Mouse (Mus musculus): Measurements from ENCODE around the gene Mfsd5. TPM values are rescaled to one million over a fixed set of nuclear protein-coding genes. Genes with fewer than 3 reads are reported as not detected.

The Mfsd5 gene
- polyA plus RNA-seq, 1 experiment from 2014 or later = 44.4 TPM

DNA sequence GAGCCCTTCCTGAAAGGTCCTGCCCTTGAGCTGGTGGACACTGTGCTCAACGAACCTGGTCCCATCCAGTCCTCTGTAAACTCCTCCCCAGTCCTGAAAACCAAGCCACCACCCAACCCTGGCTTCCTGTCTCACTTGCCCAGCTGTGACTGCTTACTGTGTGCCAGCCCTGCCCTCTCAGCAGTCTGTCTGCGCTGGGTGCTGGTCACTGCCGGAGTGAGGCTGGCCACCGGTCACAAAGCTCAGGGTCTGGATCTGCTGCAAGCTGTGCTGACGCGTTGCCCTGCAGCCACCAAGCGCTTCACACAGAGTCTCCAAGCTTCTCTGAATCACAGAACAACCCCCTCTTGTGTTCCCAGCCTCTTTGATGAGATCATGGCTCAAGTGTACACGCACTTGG lies 36.0 kb downstream of the Mfsd5 start:
- Histone ChIP-seq H3K9ac (ENCODE audit: low read depth, low read length) (no peak overlapping the region; the same call in 1 of the 2 replicates), H3K9me3 (replicated peaks; ENCODE audit: control insufficient read depth, low read length) (no peaks in the 10 kb centered on the region), H3K36me3 (ENCODE audit: control insufficient read depth, insufficient read depth, low read length) (peaks cover 45% of the 10 kb centered on the region), H3K4me1 (ENCODE audit: control insufficient read depth, insufficient read depth, low read length) (no peaks in the 10 kb centered on the region), H3K4me2 (no peak overlapping the region), H3K27me3 (ENCODE audit: control insufficient read depth, insufficient read depth, low read length) (no peaks in the 10 kb centered on the region), H3K4me3 (ENCODE audit: low read depth, low read length) (no peak overlapping the region), H3K27ac (ENCODE audit: low read depth, low read length) (no peak overlapping the region)
- WGBS (ENCODE audit: insufficient replicate concordance) = 89% methylated on average over 8 of the region's 8 CpGs
- ATAC-seq (replicated peaks; ENCODE audit: insufficient number of reproducible peaks, low FRiP score, low TSS enrichment) = no peak

DNA sequence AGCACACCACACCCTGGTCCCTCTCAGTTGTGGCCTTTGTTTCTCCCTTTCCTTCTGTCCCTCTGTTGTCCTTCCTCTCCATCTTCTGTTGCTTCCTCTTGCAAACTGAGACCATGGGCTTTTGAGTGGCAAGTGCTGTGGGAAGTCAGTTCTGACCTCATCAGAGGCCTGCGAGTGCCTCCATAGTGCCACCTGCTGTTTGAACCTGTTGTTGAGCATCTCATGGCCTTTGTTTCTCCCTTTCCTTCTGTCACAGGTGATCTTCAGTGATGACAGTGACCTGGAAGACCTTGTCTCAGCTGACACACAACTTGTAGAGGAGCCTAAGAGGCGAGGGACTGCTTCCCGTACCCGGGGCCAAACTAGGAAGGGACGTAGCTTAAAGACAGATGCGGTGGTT lies 37.0 kb downstream of the Mfsd5 start:
- Histone ChIP-seq H3K4me3 (ENCODE audit: low read depth, low read length) (no peak overlapping the region), H3K9ac (ENCODE audit: low read depth, low read length) (no peak overlapping the region), H3K4me2 (no peak overlapping the region), H3K27ac (ENCODE audit: low read depth, low read length) (no peak overlapping the region), H3K9me3 (replicated peaks; ENCODE audit: control insufficient read depth, low read length) (no peaks in the 10 kb centered on the region), H3K27me3 (ENCODE audit: control insufficient read depth, insufficient read depth, low read length) (no peaks in the 10 kb centered on the region), H3K36me3 (ENCODE audit: control insufficient read depth, insufficient read depth, low read length) (peaks cover 53% of the 10 kb centered on the region), H3K4me1 (ENCODE audit: control insufficient read depth, insufficient read depth, low read length) (no peaks in the 10 kb centered on the region)
- no peak for ATAC-seq (replicated peaks; ENCODE audit: insufficient number of reproducible peaks, low FRiP score, low TSS enrichment)
- WGBS (ENCODE audit: insufficient replicate concordance) = 89% methylated on average over 6 of the region's 6 CpGs

DNA sequence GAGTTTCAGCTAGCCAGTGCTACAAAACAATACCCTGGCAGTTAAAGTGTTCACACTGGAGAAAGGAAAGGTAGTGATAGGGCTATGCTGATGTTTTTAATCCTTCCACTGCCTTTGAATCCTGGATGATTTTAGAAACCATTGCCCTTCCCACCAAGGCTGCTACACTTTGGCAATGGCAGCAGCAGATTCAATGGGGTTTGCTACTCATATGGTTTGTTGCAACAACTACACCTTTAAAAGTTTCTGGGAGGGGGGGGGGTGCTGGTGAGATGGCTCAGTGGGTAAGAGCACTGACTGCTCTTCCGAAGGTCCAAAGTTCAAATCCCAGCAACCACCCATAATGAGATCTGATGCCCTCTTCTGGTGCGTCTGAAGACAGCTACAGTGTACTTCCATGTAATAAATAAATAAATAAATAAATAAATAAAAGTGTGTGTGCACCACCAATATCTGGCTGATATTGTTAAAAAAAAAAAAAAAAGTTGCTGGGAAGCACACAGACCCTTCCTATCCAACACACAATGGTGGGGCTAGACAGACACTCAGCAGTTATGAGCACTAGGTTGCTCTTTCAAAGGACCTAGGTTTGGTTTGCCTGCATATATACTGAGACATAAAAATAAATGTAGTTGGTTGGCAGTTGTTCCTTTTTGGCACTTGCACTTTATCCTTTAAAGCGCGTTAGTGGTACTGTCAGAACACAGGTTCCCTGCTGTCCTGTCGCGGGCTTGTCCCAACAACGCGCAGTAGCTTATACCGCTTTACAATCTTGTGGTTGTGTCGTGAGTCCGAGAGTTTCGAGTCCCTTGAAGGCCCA lies 45.6 kb downstream of the Mfsd5 start:
- H3K4me2 ChIP-seq = peak overlapping the region; percentile 66
- peaks cover 6% of the 10 kb centered on the region for H3K4me1 ChIP-seq (ENCODE audit: control insufficient read depth, insufficient read depth, low read length)
- H3K27ac ChIP-seq (ENCODE audit: low read depth, low read length) = no peak overlapping the region
- WGBS (ENCODE audit: insufficient replicate concordance) = 70% methylated on average over 12 of the region's 12 CpGs
- 0 out of 2 replicates have a peak overlapping the region, but pooled peaks have one; percentile 14 for H3K4me3 ChIP-seq (ENCODE audit: low read depth, low read length)
- H3K9me3 ChIP-seq (replicated peaks; ENCODE audit: control insufficient read depth, low read length) = no peaks in the 10 kb centered on the region
- peaks cover 15% of the 10 kb centered on the region; the same call in 1 of the 2 replicates for H3K36me3 ChIP-seq (ENCODE audit: control insufficient read depth, insufficient read depth, low read length)
- no peak overlapping the region for H3K9ac ChIP-seq (ENCODE audit: low read depth, low read length)
- ATAC-seq (replicated peaks; ENCODE audit: insufficient number of reproducible peaks, low FRiP score, low TSS enrichment) = no peak
- no peaks in the 10 kb centered on the region for H3K27me3 ChIP-seq (ENCODE audit: control insufficient read depth, insufficient read depth, low read length)

DNA sequence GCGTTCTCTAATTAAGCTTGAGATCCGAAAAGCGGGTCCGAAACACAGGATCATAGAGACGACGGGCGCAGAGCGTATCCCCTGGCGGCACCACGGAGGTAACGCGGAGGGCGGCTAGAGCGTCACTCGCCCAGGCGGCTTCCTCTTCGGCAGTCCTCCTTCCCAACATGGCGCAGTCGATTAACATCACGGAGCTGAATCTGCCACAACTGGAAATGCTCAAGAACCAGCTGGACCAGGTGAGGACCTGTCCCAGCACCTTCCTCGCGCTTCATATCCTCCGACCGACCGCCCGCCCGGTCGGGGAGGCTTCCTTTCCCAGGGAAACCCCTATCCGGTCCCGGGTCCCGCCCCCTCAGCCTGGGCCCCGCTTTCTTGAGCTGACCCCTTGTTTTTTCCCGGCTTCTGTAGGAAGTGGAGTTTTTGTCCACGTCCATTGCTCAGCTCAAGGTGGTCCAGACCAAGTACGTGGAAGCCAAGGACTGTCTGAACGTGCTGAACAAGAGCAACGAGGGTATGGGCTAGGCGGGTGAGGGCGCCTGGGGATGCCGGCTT lies 46.8 kb downstream of the Mfsd5 start, which contains the start of gene Pfdn5:
Pfdn5 (plus strand) TSS at position 95 of the 555 bp plus-strand sequence.
- Histone ChIP-seq H3K4me2 (peak within 1 kb of the TSS; percentile 66), H3K9me3 (replicated peaks; ENCODE audit: control insufficient read depth, low read length) (no peaks in the 10 kb centered on the region), H3K4me3 (ENCODE audit: low read depth, low read length) (peak within 1 kb of the TSS; percentile 58), H3K27me3 (ENCODE audit: control insufficient read depth, insufficient read depth, low read length) (no peaks in the 10 kb centered on the region), H3K9ac (ENCODE audit: low read depth, low read length) (peak within 1 kb of the TSS; percentile 70), H3K27ac (ENCODE audit: low read depth, low read length) (peak within 1 kb of the TSS; percentile 46; the same call in 1 of the 2 replicates), H3K36me3 (ENCODE audit: control insufficient read depth, insufficient read depth, low read length) (peaks cover 9% of the 10 kb centered on the region; the same call in 1 of the 2 replicates), H3K4me1 (ENCODE audit: control insufficient read depth, insufficient read depth, low read length) (peaks cover 7% of the 10 kb centered on the region)
- peak; percentile 75; the same call in 1 of the 2 replicates for ATAC-seq (replicated peaks; ENCODE audit: insufficient number of reproducible peaks, low FRiP score, low TSS enrichment)
- WGBS (ENCODE audit: insufficient replicate concordance) = under 1% methylated on average over 40 of the region's 40 CpGs

DNA sequence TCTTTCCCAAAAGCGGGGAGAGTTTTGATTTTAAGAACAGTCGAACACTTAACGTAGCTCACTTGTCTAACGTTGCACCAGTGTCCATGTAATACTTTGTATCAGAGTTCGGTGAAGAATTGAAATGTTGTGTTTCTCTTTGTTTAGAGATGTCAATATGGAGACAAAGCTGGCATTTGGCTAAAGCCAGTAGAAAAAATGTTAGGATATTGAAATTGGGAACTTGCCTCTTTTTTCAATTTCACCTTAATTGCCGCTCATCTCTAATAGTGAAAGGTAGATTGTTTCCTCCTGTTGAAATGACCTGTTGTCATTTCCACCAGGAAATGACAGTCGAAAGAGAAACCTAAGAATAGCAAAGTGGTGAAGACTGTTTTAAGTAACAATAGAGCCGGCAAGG lies 47.6 kb downstream of the Mfsd5 start:
- Histone ChIP-seq H3K4me2 (peak overlapping the region; percentile 66), H3K36me3 (ENCODE audit: control insufficient read depth, insufficient read depth, low read length) (peaks cover 9% of the 10 kb centered on the region; the same call in 1 of the 2 replicates), H3K4me3 (ENCODE audit: low read depth, low read length) (peak overlapping the region; percentile 58), H3K9ac (ENCODE audit: low read depth, low read length) (peak overlapping the region; percentile 70), H3K27ac (ENCODE audit: low read depth, low read length) (no peak overlapping the region), H3K4me1 (ENCODE audit: control insufficient read depth, insufficient read depth, low read length) (peaks cover 10% of the 10 kb centered on the region), H3K9me3 (replicated peaks; ENCODE audit: control insufficient read depth, low read length) (no peaks in the 10 kb centered on the region), H3K27me3 (ENCODE audit: control insufficient read depth, insufficient read depth, low read length) (no peaks in the 10 kb centered on the region)
- no peak for ATAC-seq (replicated peaks; ENCODE audit: insufficient number of reproducible peaks, low FRiP score, low TSS enrichment)
- WGBS (ENCODE audit: insufficient replicate concordance) = 56% methylated on average over 8 of the region's 8 CpGs

Other genes with a start within 250 kb of the Mfsd5 start
- 71.6 and 83.5 TPM in 2 replicates for gene Eif4b, start 205.7 kb upstream of the Mfsd5 start, polyA plus RNA-seq (2014; fragmentation: Nextera tagmentation; extraction: Ambion mirVana)
- gene Tns2, start 179.0 kb upstream of the Mfsd5 start, polyA plus RNA-seq (2014; fragmentation: Nextera tagmentation; extraction: Ambion mirVana) = 25.0 and 25.4 TPM in 2 replicates
- gene Spryd3, start 143.2 kb upstream of the Mfsd5 start, polyA plus RNA-seq (2014; fragmentation: Nextera tagmentation; extraction: Ambion mirVana) = 11.1 and 14.6 TPM in 2 replicates
- 0.70 and 1.1 TPM in 2 replicates for gene Igfbp6, start 135.1 kb upstream of the Mfsd5 start, polyA plus RNA-seq (2014; fragmentation: Nextera tagmentation; extraction: Ambion mirVana)
- gene Soat2, start 128.9 kb upstream of the Mfsd5 start, polyA plus RNA-seq (2014; fragmentation: Nextera tagmentation; extraction: Ambion mirVana) = 0.76 and 2.3 TPM in 2 replicates
- 25.8 and 31.2 TPM in 2 replicates for gene Zfp740, start 76.2 kb upstream of the Mfsd5 start, polyA plus RNA-seq (2014; fragmentation: Nextera tagmentation; extraction: Ambion mirVana)
- 31.3 and 33.4 TPM in 2 replicates for gene Csad, start 74.7 kb upstream of the Mfsd5 start, polyA plus RNA-seq (2014; fragmentation: Nextera tagmentation; extraction: Ambion mirVana)
- 0.94 and 1.2 TPM in 2 replicates for gene Itgb7, start 47.5 kb upstream of the Mfsd5 start, polyA plus RNA-seq (2014; fragmentation: Nextera tagmentation; extraction: Ambion mirVana)
- 11.2 and 13.4 TPM in 2 replicates for gene Rarg, start 21.9 kb upstream of the Mfsd5 start, polyA plus RNA-seq (2014; fragmentation: Nextera tagmentation; extraction: Ambion mirVana)
- gene Gm9918, start 8.9 kb upstream of the Mfsd5 start, polyA plus RNA-seq (2014; fragmentation: Nextera tagmentation; extraction: Ambion mirVana) = 0.07 TPM in 1 of 2 replicates, not detected in the other
- gene Espl1, start 16.8 kb downstream of the Mfsd5 start, polyA plus RNA-seq (2014; fragmentation: Nextera tagmentation; extraction: Ambion mirVana) = 20.0 and 23.8 TPM in 2 replicates
- gene Pfdn5, start 46.7 kb downstream of the Mfsd5 start, polyA plus RNA-seq (2014; fragmentation: Nextera tagmentation; extraction: Ambion mirVana) = 307 and 350 TPM in 2 replicates
- gene Myg1, start 52.3 kb downstream of the Mfsd5 start, polyA plus RNA-seq (2014; fragmentation: Nextera tagmentation; extraction: Ambion mirVana) = 72.7 and 77.8 TPM in 2 replicates
- 62.9 and 64.9 TPM in 2 replicates for gene Aaas, start 71.3 kb downstream of the Mfsd5 start, polyA plus RNA-seq (2014; fragmentation: Nextera tagmentation; extraction: Ambion mirVana)
- 0.20 and 0.52 TPM in 2 replicates for gene Sp7, start 87.7 kb downstream of the Mfsd5 start, polyA plus RNA-seq (2014; fragmentation: Nextera tagmentation; extraction: Ambion mirVana)
- gene Sp1, start 126.7 kb downstream of the Mfsd5 start, polyA plus RNA-seq (2014; fragmentation: Nextera tagmentation; extraction: Ambion mirVana) = 7.5 and 8.1 TPM in 2 replicates
- gene Amhr2, start 165.9 kb downstream of the Mfsd5 start, polyA plus RNA-seq (2014; fragmentation: Nextera tagmentation; extraction: Ambion mirVana) = 0.93 and 1.2 TPM in 2 replicates
- 124 and 139 TPM in 2 replicates for gene Prr13, start 179.6 kb downstream of the Mfsd5 start, polyA plus RNA-seq (2014; fragmentation: Nextera tagmentation; extraction: Ambion mirVana)
- 187 and 213 TPM in 2 replicates for gene Pcbp2, start 191.1 kb downstream of the Mfsd5 start, polyA plus RNA-seq (2014; fragmentation: Nextera tagmentation; extraction: Ambion mirVana)
- 2.7 TPM in 1 of 2 replicates, not detected in the other for gene Gm10337, start 224.3 kb downstream of the Mfsd5 start, polyA plus RNA-seq (2014; fragmentation: Nextera tagmentation; extraction: Ambion mirVana)
- 10.0 and 10.9 TPM in 2 replicates for gene Map3k12, start 237.6 kb downstream of the Mfsd5 start, polyA plus RNA-seq (2014; fragmentation: Nextera tagmentation; extraction: Ambion mirVana)
- 97.7 and 108 TPM in 2 replicates for gene Tarbp2, start 238.7 kb downstream of the Mfsd5 start, polyA plus RNA-seq (2014; fragmentation: Nextera tagmentation; extraction: Ambion mirVana)
- 0.68 and 1.2 TPM in 2 replicates for gene Npff, start 245.5 kb downstream of the Mfsd5 start, polyA plus RNA-seq (2014; fragmentation: Nextera tagmentation; extraction: Ambion mirVana)

Data from heart, embryonic 11.5 days (tissue).